Mouse (Mus musculus) lung, postnatal 0 days (tissue): ENCODE results near the gene Tmem269.

Experiments used
- CTCF ChIP-seq: IDR thresholded peaks from 2 replicates; pipeline ENCODE4 v1.5.1; 2016; ENCODE audit warnings: antibody characterized with exemption, mild to moderate bottlenecking
- EP300 ChIP-seq: IDR thresholded peaks from 2 replicates; pipeline ENCODE4 v1.6.1; 2016; ENCODE audit warnings: antibody characterized with exemption, mild to moderate bottlenecking, control low read depth

GRCm38 (mm10) chr4:119190618-119191017, 27.4 kb downstream of the Tmem269 start:
- TF ChIP-seq EP300 (no peak), CTCF (no peak)
